Mouse (Mus musculus): ENCODE measurements at regions not wholly inside any gene's neighbourhood (a gene's known extent, or its start where the extent isn't known, plus 50 kb on each side); places are given as distances from the start of the nearest gene placed in this dataset.

GRCm38 (mm10) chr14:74397202-74397601 lies 243.4 kb upstream of the Htr2a start:
- TF ChIP-seq CTCF (IDR thresholded peaks at IDR 0.05; ENCODE audit: low read depth, low read length): no peak
- no peak for TF ChIP-seq TAL1 (conservative IDR thresholded peaks at IDR 0.05; ENCODE audit: low read depth, low read length)
- no peak for TF ChIP-seq GATA1 (IDR thresholded peaks at IDR 0.05; ENCODE audit: borderline replicate concordance, low read length)
- no peak for TF ChIP-seq POLR2AphosphoS5 (IDR thresholded peaks at IDR 0.05; ENCODE audit: insufficient replicate concordance, low read depth, low read length)
- TF ChIP-seq GATA2 (IDR thresholded peaks at IDR 0.05; ENCODE audit: borderline replicate concordance, low read depth, low read length): no peak

Measured in G1E (cell line).